Mouse (Mus musculus) CH12.LX (cell line): Measurements from ENCODE around the gene Tns4. TPM values are rescaled to one million over a fixed set of nuclear protein-coding genes. Genes with fewer than 3 reads are reported as not detected.
A peak's percentile ranks its signal among the peaks of the same experiment; 100 is the strongest.

Experiments
- DNase-seq: peaks from one replicate; pipeline ENCODE4 v3.0.0-alpha.2; 2013; ENCODE audit errors: extremely low read depth
- H3K27ac ChIP-seq: 2 replicates; pipeline ENCODE4 v1.5.1; 2012; ENCODE audit warnings: low read depth, mild to moderate bottlenecking, control low read depth, moderate library complexity; ENCODE audit not compliant: insufficient read depth
- H3K27me3 ChIP-seq: replicated peaks from 2 replicates; pipeline ENCODE3; 2012; ENCODE audit warnings: inconsistent platforms
- H3K36me3 ChIP-seq, 2 experiments: replicated peaks in 1 of 2; 2 replicates each; pipeline versions ENCODE3 to v1.6.1; 2012; ENCODE audit warnings: inconsistent platforms in 1 of 2, low read length in 1 of 2, mild to moderate bottlenecking in 1 of 2, mixed read lengths in 1 of 2, moderate library complexity in 1 of 2; ENCODE audit not compliant: control insufficient read depth in 1 of 2, insufficient read depth in 1 of 2
- H3K4me1 ChIP-seq, 2 experiments: 2 replicates each; pipeline ENCODE4 v1.6.1; 2012; ENCODE audit warnings: inconsistent platforms in 1 of 2, moderate library complexity in 1 of 2; ENCODE audit not compliant: insufficient read depth in 2 of 2, control insufficient read depth in 1 of 2
- H3K4me2 ChIP-seq: 2 replicates; pipeline ENCODE4 v1.6.1; 2012; ENCODE audit warnings: low read depth, mild to moderate bottlenecking, control low read depth; ENCODE audit not compliant: poor library complexity, insufficient read depth, severe bottlenecking
- H3K4me3 ChIP-seq, 3 experiments: fragments of 150-350 bp in 1 of 3; sonication (generic) in 1 of 3; replicated peaks in 1 of 3; 2 replicates each; pipeline versions ENCODE3 to v1.5.1; 2011 to 2012; ENCODE audit warnings: low read depth in 2 of 3, low read length in 2 of 3, mild to moderate bottlenecking in 2 of 3, moderate library complexity in 2 of 3, control low read depth in 1 of 3, improper control_type of control experiment in 1 of 3, inconsistent platforms in 1 of 3, mixed read lengths in 1 of 3; ENCODE audit not compliant: poor library complexity in 1 of 3
- H3K79me2 ChIP-seq: replicated peaks from 2 replicates; pipeline ENCODE4 v1.6.1; 2012; ENCODE audit warnings: mild to moderate bottlenecking, moderate library complexity; ENCODE audit not compliant: control insufficient read depth, poor library complexity, insufficient read depth, severe bottlenecking; ENCODE audit errors: extremely low read depth
- H3K9ac ChIP-seq: 2 replicates; pipeline ENCODE4 v1.6.1; 2012; ENCODE audit warnings: low read depth, mild to moderate bottlenecking, control low read depth, moderate library complexity; ENCODE audit not compliant: insufficient read depth
- H3K9me3 ChIP-seq: replicated peaks from 2 replicates; pipeline ENCODE3; 2012; ENCODE audit warnings: low read length, inconsistent platforms, mixed read lengths
- BHLHE40 ChIP-seq: IDR thresholded peaks from 2 replicates; pipeline ENCODE4 v1.6.1; 2011; ENCODE audit warnings: mild to moderate bottlenecking, low read depth, low read length, improper control_type of control experiment
- CHD1 ChIP-seq: IDR thresholded peaks from 2 replicates; pipeline ENCODE4 v1.6.1; 2012; ENCODE audit warnings: low read depth, low read length, improper control_type of control experiment, inconsistent platforms
- CTCF ChIP-seq, 2 experiments: IDR thresholded peaks in 1 of 2; conservative IDR thresholded peaks in 1 of 2; 2 replicates each; pipeline ENCODE4 v1.5.1; 2011 to 2012; ENCODE audit warnings: low read depth in 2 of 2, low read length in 2 of 2, improper control_type of control experiment in 1 of 2, inconsistent platforms in 1 of 2, mild to moderate bottlenecking in 1 of 2, moderate library complexity in 1 of 2
- ELF1 ChIP-seq: IDR thresholded peaks from 2 replicates; pipeline ENCODE4 v1.6.1; 2014; ENCODE audit warnings: low read depth, mild to moderate bottlenecking, inconsistent platforms, low read length, improper control_type of control experiment
- EP300 ChIP-seq: IDR thresholded peaks from 2 replicates; pipeline ENCODE4 v1.6.1; 2011; ENCODE audit warnings: low read length, improper control_type of control experiment
- ETS1 ChIP-seq: conservative IDR thresholded peaks from 2 replicates; pipeline ENCODE4 v1.6.1; 2012; ENCODE audit warnings: low read depth, mild to moderate bottlenecking, inconsistent platforms, low read length, improper control_type of control experiment, moderate library complexity
- GABPA ChIP-seq: IDR thresholded peaks from 2 replicates; pipeline ENCODE4 v1.6.1; 2012; ENCODE audit warnings: low read depth, low read length, improper control_type of control experiment, inconsistent platforms; ENCODE audit not compliant: insufficient replicate concordance
- HCFC1 ChIP-seq: IDR thresholded peaks from 2 replicates; pipeline ENCODE4 v1.6.1; 2012; ENCODE audit warnings: low read depth, mild to moderate bottlenecking, inconsistent platforms, low read length, improper control_type of control experiment
- IRF4 ChIP-seq: IDR thresholded peaks from 2 replicates; pipeline ENCODE4 v1.6.1; 2014; ENCODE audit warnings: low read depth, mild to moderate bottlenecking, inconsistent platforms, low read length, improper control_type of control experiment
- JUN ChIP-seq: IDR thresholded peaks from 2 replicates; pipeline ENCODE4 v1.6.1; 2011; ENCODE audit warnings: low read depth, mild to moderate bottlenecking, low read length, improper control_type of control experiment, moderate library complexity; ENCODE audit not compliant: insufficient read depth
- MAX ChIP-seq: IDR thresholded peaks from 2 replicates; pipeline ENCODE4 v1.6.1; 2011; ENCODE audit warnings: low read length, improper control_type of control experiment
- MAZ ChIP-seq: IDR thresholded peaks from 2 replicates; pipeline ENCODE4 v1.6.1; 2012; ENCODE audit warnings: low read depth, mild to moderate bottlenecking, inconsistent platforms, low read length, improper control_type of control experiment, moderate library complexity
- MEF2A ChIP-seq: IDR thresholded peaks from 2 replicates; pipeline ENCODE4 v1.6.1; 2014; ENCODE audit warnings: low read depth, mild to moderate bottlenecking, inconsistent platforms, low read length, improper control_type of control experiment, borderline replicate concordance
- MXI1 ChIP-seq: IDR thresholded peaks from 2 replicates; pipeline ENCODE4 v1.6.1; 2011; ENCODE audit warnings: mild to moderate bottlenecking, low read depth, low read length, improper control_type of control experiment
- MYC ChIP-seq: IDR thresholded peaks from 2 replicates; pipeline ENCODE4 v1.6.1; 2011; ENCODE audit warnings: low read depth, mild to moderate bottlenecking, improper control_type of control experiment, low read length
- POLR2AphosphoS2 ChIP-seq: IDR thresholded peaks from 2 replicates; pipeline ENCODE4 v1.6.1; 2011; ENCODE audit warnings: low read depth, low read length, improper control_type of control experiment
- SIN3A ChIP-seq: IDR thresholded peaks from 2 replicates; pipeline ENCODE4 v1.6.1; 2012; ENCODE audit warnings: low read length, improper control_type of control experiment, inconsistent platforms
- SMC3 ChIP-seq: IDR thresholded peaks from 2 replicates; pipeline ENCODE4 v1.6.1; 2011; ENCODE audit warnings: low read depth, low read length, improper control_type of control experiment
- TCF12 ChIP-seq: IDR thresholded peaks from 2 replicates; pipeline ENCODE4 v1.6.1; 2014; ENCODE audit warnings: low read depth, mild to moderate bottlenecking, inconsistent platforms, low read length, improper control_type of control experiment
- UBTF ChIP-seq: IDR thresholded peaks from 2 replicates; pipeline ENCODE4 v1.6.1; 2012; ENCODE audit warnings: low read depth, mild to moderate bottlenecking, inconsistent platforms, low read length, improper control_type of control experiment, moderate library complexity
- USF1 ChIP-seq: IDR thresholded peaks from 2 replicates; pipeline ENCODE4 v1.6.1; 2014; ENCODE audit warnings: low read depth, mild to moderate bottlenecking, inconsistent platforms, low read length, improper control_type of control experiment
- ZKSCAN1 ChIP-seq: IDR thresholded peaks from 2 replicates; pipeline ENCODE4 v1.6.1; 2012; ENCODE audit warnings: low read depth, inconsistent platforms, low read length, improper control_type of control experiment, borderline replicate concordance
- ZMIZ1 ChIP-seq: IDR thresholded peaks from 2 replicates; pipeline ENCODE4 v1.6.1; 2012; ENCODE audit warnings: low read depth, mild to moderate bottlenecking, inconsistent platforms, low read length, improper control_type of control experiment
- ZNF384 ChIP-seq: IDR thresholded peaks from 2 replicates; pipeline ENCODE4 v1.6.1; 2012; ENCODE audit warnings: low read depth, low read length, improper control_type of control experiment, inconsistent platforms
- dilution Hi-C: fragments of 300-500 bp; cut with MboI; formaldehyde crosslinking; loops from 2 replicates; pipeline ENCODE4 v1.14.3; 2020; ENCODE audit warnings: low sequenced_read_pairs; ENCODE audit not compliant: extremely low pct_unique_long_range_greater_than_20kb, extremely low pct_ligation_motif_present
- in situ Hi-C: fragments of 300-500 bp; cut with MboI; formaldehyde crosslinking; loops from 3 replicates; pipeline ENCODE4 v1.14.3; 2019; ENCODE audit warnings: low sequenced_read_pairs, low pct_ligation_motif_present, low pct_unique_long_range_greater_than_20kb, mixed read lengths
- polyA plus RNA-seq: library from polyadenylated mRNA; unstranded; fragments of >175 nt; gene quantifications from 2 replicates; pipeline ENCODE4 v1.2.1, GENCODE M21; 2012; ENCODE audit warnings: low read depth; ENCODE audit not compliant: insufficient read length
- total RNA-seq, 2 experiments: library from RNA; depleted of rRNA; stranded (reverse); fragments of 300-350 nt in 1 of 2; fragments of >200 nt in 1 of 2; gene quantifications; 2 replicates each; pipeline ENCODE4 v1.2.3; 2012 to 2014

Gene Tns4
- total and polyA plus RNA-seq, 3 experiments = 0.04 to 0.11 TPM; not detected in 1

- no peak for DNase-seq
- Histone ChIP-seq H3K9ac (no peak overlapping the region), H3K9me3 (no peaks in the 10 kb centered on the region), H3K27ac (no peak overlapping the region), H3K4me3 (no peak overlapping the region), H3K4me1 (peaks cover 9 to 15% of the 10 kb centered on the region in 2 experiments), H3K27me3 (no peaks in the 10 kb centered on the region), H3K79me2 (no peaks in the 10 kb centered on the region), H3K4me2 (no peak overlapping the region), H3K36me3 (no peaks in the 10 kb centered on the region)
- dilution Hi-C loops = no loop called here
- no peak for TF ChIP-seq SIN3A
- in situ Hi-C loops = loop anchor here (5.0 kb wide), 1 partner anchor 34 kb away; no protein-coding TSS in a partner anchor
Measured at GRCm38 (mm10) chr11:99101693-99102092, 12.6 kb upstream of the Tns4 start.

- H3K4me1 ChIP-seq = peaks cover 9 to 14% of the 10 kb centered on the region in 2 experiments
- dilution Hi-C loops = no loop called here
- no peaks in the 10 kb centered on the region for H3K79me2 ChIP-seq
- H3K27me3 ChIP-seq = no peaks in the 10 kb centered on the region
- no peaks in the 10 kb centered on the region for H3K36me3 ChIP-seq
- peak; percentile 44 for TF ChIP-seq BHLHE40
- 0 out of 2 replicates have a peak, but pooled peaks have one; percentile 19 for TF ChIP-seq MYC
- TF ChIP-seq IRF4 = peak; percentile 32; the same call in 1 of the 2 replicates
- 0 out of 2 replicates have a peak, but pooled peaks have one; percentile 19 for TF ChIP-seq EP300
- peak; percentile 48 for TF ChIP-seq ZNF384
- no peak for TF ChIP-seq ZKSCAN1
- no peak overlapping the region for H3K9ac ChIP-seq
- no peak overlapping the region for H3K4me3 ChIP-seq
- no peak overlapping the region for H3K27ac ChIP-seq
- peaks cover 1% of the 10 kb centered on the region for H3K9me3 ChIP-seq
- in situ Hi-C loops = loop anchor here (5.0 kb wide), 1 partner anchor 33 kb away; no protein-coding TSS in a partner anchor
- DNase-seq = no peak
- peak overlapping the region; percentile 50; the same call in 1 of the 2 replicates for H3K4me2 ChIP-seq
Measured at GRCm38 (mm10) chr11:99100215-99100614, 11.1 kb upstream of the Tns4 start.

GRCm38 (mm10) chr11:99099516-99099915 lies 10.4 kb upstream of the Tns4 start:
- TF ChIP-seq MAX = no peak
- no peak for TF ChIP-seq UBTF
- TF ChIP-seq ELF1 = no peak
- no peak for TF ChIP-seq TCF12
- no peak for TF ChIP-seq ETS1
- no peak for TF ChIP-seq ZMIZ1
- no peak for TF ChIP-seq MXI1
- no peak for TF ChIP-seq MAZ
- TF ChIP-seq ZNF384 = no peak
- TF ChIP-seq JUN = no peak
- TF ChIP-seq MEF2A = no peak
- TF ChIP-seq ZKSCAN1 = no peak
- no peak for TF ChIP-seq GABPA
- no peak for TF ChIP-seq HCFC1
- no peak for TF ChIP-seq POLR2AphosphoS2
- TF ChIP-seq SMC3 = no peak
- TF ChIP-seq CTCF (conservative IDR thresholded peaks at IDR 0.05 in 1 of 2, IDR thresholded peaks at IDR 0.05 in 1 of 2; ENCODE audit: low read depth in 2 of 2, low read length in 2 of 2) = no peak
- no peak for TF ChIP-seq CHD1
- no peak for TF ChIP-seq USF1
- no peak for TF ChIP-seq MYC
- Histone ChIP-seq H3K79me2 (no peaks in the 10 kb centered on the region), H3K9me3 (peaks cover 8% of the 10 kb centered on the region), H3K9ac (no peak overlapping the region), H3K4me3 (no peak overlapping the region), H3K27ac (no peak overlapping the region), H3K4me2 (no peak overlapping the region), H3K4me1 (peaks cover 7 to 9% of the 10 kb centered on the region in 2 experiments), H3K27me3 (no peaks in the 10 kb centered on the region), H3K36me3 (no peaks in the 10 kb centered on the region)
- in situ Hi-C loops = no loop called here
- no peak for DNase-seq
- dilution Hi-C loops = no loop called here
